Mouse (Mus musculus) lung, postnatal 25 days (tissue): ENCODE data around the gene Tmem131l.

Experiments
- DNase-seq: peaks from one replicate; pipeline ENCODE4 v3.0.0; 2022; ENCODE audit warnings: low spot score

Gene Tmem131l

GRCm38 (mm10) chr3:84048729-84049175 is 8.8 kb upstream of the Tmem131l start:
- peak; percentile 33 for DNase-seq

GRCm38 (mm10) chr3:84046206-84046605 is 6.2 kb upstream of the Tmem131l start:
- no peak for DNase-seq

- DNase-seq: no peak
Measured at GRCm38 (mm10) chr3:84041739-84042138, 1.8 kb upstream of the Tmem131l start.

GRCm38 (mm10) chr3:84040476-84041082 is 604 bp upstream of the Tmem131l start:
- DNase-seq: peak; percentile 68

- DNase-seq: peak; percentile 83
Measured at GRCm38 (mm10) chr3:84038981-84039645, 862 bp downstream of the Tmem131l start.

- no peak for DNase-seq
Measured at GRCm38 (mm10) chr3:84038126-84038525, 1.8 kb downstream of the Tmem131l start.

- DNase-seq: no peak
Measured at GRCm38 (mm10) chr3:84037536-84037935, 2.4 kb downstream of the Tmem131l start.

GRCm38 (mm10) chr3:84036866-84037265 is 3.1 kb downstream of the Tmem131l start:
- peak; percentile 14 for DNase-seq

GRCm38 (mm10) chr3:84035728-84036364 is 4.1 kb downstream of the Tmem131l start:
- DNase-seq: no peak

- DNase-seq: no peak
Measured at GRCm38 (mm10) chr3:84034115-84034780, 5.7 kb downstream of the Tmem131l start.

GRCm38 (mm10) chr3:84032933-84033730 is 6.8 kb downstream of the Tmem131l start:
- DNase-seq: no peak

GRCm38 (mm10) chr3:84032419-84032818 is 7.6 kb downstream of the Tmem131l start:
- DNase-seq: no peak

GRCm38 (mm10) chr3:84031216-84031615 is 8.8 kb downstream of the Tmem131l start:
- no peak for DNase-seq

- no peak for DNase-seq
Measured at GRCm38 (mm10) chr3:84028968-84029367, 11.0 kb downstream of the Tmem131l start.

GRCm38 (mm10) chr3:84027691-84028159 is 12.2 kb downstream of the Tmem131l start:
- no peak for DNase-seq

GRCm38 (mm10) chr3:84024512-84025072 is 15.4 kb downstream of the Tmem131l start:
- DNase-seq: no peak

- no peak for DNase-seq
Measured at GRCm38 (mm10) chr3:84022723-84023122, 17.3 kb downstream of the Tmem131l start.

GRCm38 (mm10) chr3:84022201-84022584 is 17.8 kb downstream of the Tmem131l start:
- no peak for DNase-seq

GRCm38 (mm10) chr3:84021217-84022200 is 18.5 kb downstream of the Tmem131l start:
- no peak for DNase-seq

GRCm38 (mm10) chr3:84020528-84020927 is 19.4 kb downstream of the Tmem131l start:
- no peak for DNase-seq
